Mouse (Mus musculus) thymus, adult 2 months (tissue): ENCODE results near the gene Hdac11.

Experiments
- CTCF ChIP-seq: fragments of 200-500 bp; IDR thresholded peaks from 2 replicates; pipeline ENCODE4 v1.5.1; 2012; ENCODE audit warnings: mild to moderate bottlenecking, control low read depth, low read length, moderate library complexity, borderline replicate concordance; ENCODE audit not compliant: control insufficient read depth, poor library complexity, insufficient read depth; ENCODE audit errors: extremely low read depth
- POLR2A ChIP-seq: fragments of 200-500 bp; IDR thresholded peaks from 2 replicates; pipeline ENCODE4 v1.6.1; 2012; ENCODE audit warnings: mild to moderate bottlenecking, low read length, control low read depth, moderate library complexity; ENCODE audit not compliant: control insufficient read depth, poor library complexity, insufficient read depth; ENCODE audit errors: extremely low read depth

DNA sequence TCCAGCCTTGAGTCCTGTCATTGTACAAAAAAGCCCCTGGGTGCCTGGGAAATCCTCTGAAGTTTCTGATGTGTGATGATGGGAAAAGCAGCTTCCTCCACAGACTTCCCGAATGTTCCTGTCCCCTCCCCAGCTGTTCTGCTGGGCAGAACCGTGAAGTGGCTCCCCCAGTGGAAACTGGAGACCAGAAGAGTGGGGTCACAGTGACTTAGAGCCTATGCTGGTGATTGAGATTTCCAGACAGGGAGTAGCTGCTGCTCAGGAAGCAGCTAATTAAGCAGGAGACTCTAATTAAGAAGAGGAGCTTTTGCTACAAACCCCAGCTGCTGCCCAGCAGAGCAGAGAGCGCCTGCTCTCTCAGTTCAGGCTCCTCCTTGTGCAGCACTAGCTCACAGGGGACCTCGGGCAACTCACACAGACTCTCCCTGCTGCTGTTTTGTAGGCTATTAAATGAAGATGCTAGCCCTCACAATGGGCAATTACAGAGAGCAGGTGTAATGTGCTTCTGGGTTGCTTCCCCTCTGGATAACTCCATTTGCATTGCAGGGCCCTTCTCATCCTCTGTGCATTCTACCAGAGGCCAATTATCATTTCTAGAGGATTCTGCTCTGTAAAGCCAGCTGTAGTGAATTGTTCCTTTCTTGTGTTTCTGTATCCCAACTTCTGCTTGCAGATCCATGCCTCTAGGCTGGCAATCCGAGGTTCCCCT, 9.9 kb upstream of the Hdac11 start:
- no peak for TF ChIP-seq POLR2A
- TF ChIP-seq CTCF, result no peak
